Mouse (Mus musculus) T-cell, adult 2 months (primary cell): ENCODE measurements around the gene Crybg3.

ENCODE experiments used
- DNase-seq: peaks from one replicate; pipeline ENCODE4 v3.0.0; 2022; ENCODE audit warnings: low spot score

Gene Crybg3

GRCm38 (mm10) chr16:59579237-59579636 lies 21.5 kb downstream of the Crybg3 start:
- no peak for DNase-seq

- no peak for DNase-seq
Measured at GRCm38 (mm10) chr16:59573961-59574360, 26.8 kb downstream of the Crybg3 start.

GRCm38 (mm10) chr16:59572685-59573084 lies 28.1 kb downstream of the Crybg3 start:
- no peak for DNase-seq

- DNase-seq = no peak
Measured at GRCm38 (mm10) chr16:59570807-59571206, 30.0 kb downstream of the Crybg3 start.

GRCm38 (mm10) chr16:59569837-59570236 lies 30.9 kb downstream of the Crybg3 start:
- no peak for DNase-seq

- no peak for DNase-seq
Measured at GRCm38 (mm10) chr16:59567721-59568381, 32.9 kb downstream of the Crybg3 start.

- no peak for DNase-seq
Measured at GRCm38 (mm10) chr16:59566437-59566836, 34.3 kb downstream of the Crybg3 start.

GRCm38 (mm10) chr16:59565631-59566030 lies 35.1 kb downstream of the Crybg3 start:
- no peak for DNase-seq

GRCm38 (mm10) chr16:59564025-59564424 lies 36.8 kb downstream of the Crybg3 start:
- DNase-seq = no peak

GRCm38 (mm10) chr16:59559300-59560200 lies 41.2 kb downstream of the Crybg3 start:
- no peak for DNase-seq

GRCm38 (mm10) chr16:59558916-59559299 lies 41.9 kb downstream of the Crybg3 start:
- DNase-seq = no peak

GRCm38 (mm10) chr16:59553490-59554161 lies 47.2 kb downstream of the Crybg3 start:
- DNase-seq = no peak

GRCm38 (mm10) chr16:59551507-59551906 lies 49.3 kb downstream of the Crybg3 start:
- DNase-seq = no peak

- no peak for DNase-seq
Measured at GRCm38 (mm10) chr16:59549631-59550030, 51.1 kb downstream of the Crybg3 start.

GRCm38 (mm10) chr16:59548582-59548947 lies 52.2 kb downstream of the Crybg3 start:
- no peak for DNase-seq

GRCm38 (mm10) chr16:59547887-59548581 lies 52.7 kb downstream of the Crybg3 start:
- DNase-seq = no peak

- DNase-seq = no peak
Measured at GRCm38 (mm10) chr16:59547466-59547865, 53.3 kb downstream of the Crybg3 start.

GRCm38 (mm10) chr16:59545360-59545759 lies 55.4 kb downstream of the Crybg3 start:
- DNase-seq = no peak

GRCm38 (mm10) chr16:59541382-59541781 lies 59.4 kb downstream of the Crybg3 start:
- DNase-seq = no peak

GRCm38 (mm10) chr16:59540944-59541343 lies 59.8 kb downstream of the Crybg3 start:
- no peak for DNase-seq

- DNase-seq = no peak
Measured at GRCm38 (mm10) chr16:59535673-59536072, 65.1 kb downstream of the Crybg3 start.

- DNase-seq = no peak
Measured at GRCm38 (mm10) chr16:59534349-59534748, 66.4 kb downstream of the Crybg3 start.
